Mouse (Mus musculus) ovary, adult 18-20 months (tissue): ENCODE measurements around the gene Rnf151.
"Not testable (repeated sequence)": the region's sequence is repeated elsewhere in the genome, so short reads cannot be mapped to it uniquely, and the experiment has no call there.

Experiments used
- DNase-seq: peaks from one replicate; pipeline ENCODE4 v3.0.0; 2022; ENCODE audit warnings: low spot score, mixed read lengths

Gene Rnf151

GRCm38 (mm10) chr17:24732233-24732935, 14.5 kb upstream of the Rnf151 start:
- DNase-seq, result no peak

GRCm38 (mm10) chr17:24730787-24731186, 12.9 kb upstream of the Rnf151 start:
- DNase-seq, result no peak

- DNase-seq, result no peak
These were observed 11.2 kb upstream of the Rnf151 start for GRCm38 (mm10) chr17:24729067-24729466.

DNA sequence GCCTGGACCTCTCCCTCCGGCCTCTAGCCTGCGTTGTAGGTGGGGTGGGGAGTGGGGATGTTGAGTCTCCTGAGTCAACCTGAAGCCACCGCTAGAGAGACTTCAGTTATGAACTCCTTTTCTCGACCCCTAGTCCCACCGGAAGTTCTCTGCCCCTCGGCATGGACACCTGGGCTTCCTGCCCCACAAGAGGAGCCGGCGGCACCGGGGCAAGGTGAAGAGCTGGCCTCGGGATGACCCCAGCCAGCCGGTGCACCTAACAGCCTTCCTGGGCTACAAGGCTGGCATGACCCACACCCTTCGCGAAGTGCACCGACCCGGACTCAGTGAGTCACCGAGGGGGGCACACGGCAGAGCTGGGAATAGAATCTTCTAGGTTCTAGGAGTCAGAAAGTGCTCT, 10.3 kb upstream of the Rnf151 start:
- DNase-seq, result no peak

DNA sequence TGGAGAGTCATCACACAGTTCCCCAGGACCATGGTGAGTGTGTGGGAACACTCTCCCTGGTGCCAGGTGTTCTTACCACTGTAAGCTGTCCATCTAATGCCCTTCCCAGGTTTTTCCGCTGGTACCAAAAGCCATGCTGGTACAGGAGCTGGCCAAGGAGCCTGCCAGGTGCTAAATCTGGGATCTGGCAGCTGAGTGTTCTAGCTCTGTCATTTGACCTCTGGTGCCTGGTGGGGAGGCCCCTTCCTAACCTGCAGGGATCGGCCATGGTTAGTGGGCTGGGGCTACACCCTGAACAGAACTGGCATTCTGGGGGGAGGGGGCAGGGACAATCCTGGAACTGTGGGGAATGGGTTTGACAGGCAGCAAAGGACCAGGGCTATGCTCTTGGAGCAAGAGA, 9.8 kb upstream of the Rnf151 start, which contains the start of gene Rpl3l:
Gene Rpl3l, plus strand, starts transcription at position 203 of the 400 bp plus-strand sequence.
- no peak for DNase-seq

- no peak for DNase-seq
These were observed 8.0 kb upstream of the Rnf151 start for GRCm38 (mm10) chr17:24725637-24726390.

DNA sequence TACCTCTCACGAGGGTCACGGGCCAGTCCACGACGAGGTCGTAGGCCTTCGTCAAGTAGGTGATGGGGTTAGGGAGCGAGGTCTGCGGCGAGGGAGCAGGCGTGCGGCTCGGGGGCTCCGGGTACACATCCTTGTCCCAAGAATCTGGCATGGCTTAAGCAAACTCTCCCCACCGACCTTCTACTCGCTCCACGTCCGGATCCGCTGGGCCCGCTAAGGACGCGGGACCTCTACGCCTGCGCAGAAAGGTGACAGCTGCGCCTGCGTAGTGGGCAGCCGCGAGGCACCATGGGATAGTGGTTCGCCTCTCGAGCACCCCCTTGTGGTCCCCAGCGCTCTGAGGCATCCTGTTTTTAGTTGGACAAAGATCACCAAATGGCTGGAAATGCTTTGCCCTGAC, 6.3 kb upstream of the Rnf151 start, which contains the start of gene Ndufb10:
Gene Ndufb10, minus strand, starts transcription at position 295 of the 400 bp plus-strand sequence.
- DNase-seq, result peak; percentile 88

DNA sequence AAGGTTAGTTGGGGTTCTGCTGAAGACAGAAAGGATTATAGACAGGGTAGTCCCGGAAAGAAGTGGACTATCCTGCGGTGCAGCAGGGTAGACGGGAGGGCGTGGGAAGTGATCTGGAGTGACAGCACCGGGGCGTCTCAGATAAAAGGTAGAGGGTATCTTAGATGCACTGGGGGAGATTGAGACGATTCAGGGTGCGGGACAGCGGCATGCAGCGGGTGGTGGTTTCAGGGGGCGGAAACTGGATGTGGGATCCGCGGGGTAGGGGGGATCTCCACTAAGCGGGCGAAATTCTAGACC, 6.0 kb upstream of the Rnf151 start:
- DNase-seq, result no peak

- no peak for DNase-seq
These were observed 5.4 kb upstream of the Rnf151 start for GRCm38 (mm10) chr17:24723122-24723880.

DNA sequence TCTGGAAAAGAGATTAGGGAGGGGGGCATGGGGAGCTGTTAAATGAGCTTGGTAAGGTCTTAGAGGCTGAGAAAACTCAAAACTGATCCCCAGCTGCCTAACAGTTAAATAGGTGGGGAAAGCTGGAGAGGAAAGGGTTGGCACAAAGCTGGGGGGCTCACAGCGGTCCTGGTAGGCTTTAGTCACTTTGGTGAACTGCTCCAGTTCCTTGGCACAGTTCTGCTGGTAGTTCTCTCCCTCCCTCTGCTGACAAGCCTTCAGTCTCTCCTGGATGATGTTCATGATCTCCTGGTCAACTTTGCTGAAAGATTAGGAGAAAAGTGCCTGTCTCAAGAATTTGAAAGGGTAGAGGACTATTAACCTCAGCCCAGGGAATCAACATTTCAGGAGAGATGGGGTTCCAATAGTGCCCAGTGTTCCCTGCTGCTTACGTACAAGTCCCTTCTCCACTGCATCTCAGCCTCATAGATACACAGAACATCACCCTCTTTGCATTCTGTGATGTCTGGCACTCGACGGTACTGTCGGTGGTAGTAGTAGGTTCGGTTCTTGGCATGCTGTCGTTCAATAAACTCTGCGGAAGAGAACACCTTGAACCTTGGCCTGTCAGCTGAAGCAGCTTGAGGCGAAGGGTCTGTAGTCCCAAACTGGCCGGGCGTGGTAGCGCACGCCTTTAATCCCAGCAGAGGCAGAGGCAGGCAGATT, 4.5 kb upstream of the Rnf151 start:
- DNase-seq, result no peak

DNA sequence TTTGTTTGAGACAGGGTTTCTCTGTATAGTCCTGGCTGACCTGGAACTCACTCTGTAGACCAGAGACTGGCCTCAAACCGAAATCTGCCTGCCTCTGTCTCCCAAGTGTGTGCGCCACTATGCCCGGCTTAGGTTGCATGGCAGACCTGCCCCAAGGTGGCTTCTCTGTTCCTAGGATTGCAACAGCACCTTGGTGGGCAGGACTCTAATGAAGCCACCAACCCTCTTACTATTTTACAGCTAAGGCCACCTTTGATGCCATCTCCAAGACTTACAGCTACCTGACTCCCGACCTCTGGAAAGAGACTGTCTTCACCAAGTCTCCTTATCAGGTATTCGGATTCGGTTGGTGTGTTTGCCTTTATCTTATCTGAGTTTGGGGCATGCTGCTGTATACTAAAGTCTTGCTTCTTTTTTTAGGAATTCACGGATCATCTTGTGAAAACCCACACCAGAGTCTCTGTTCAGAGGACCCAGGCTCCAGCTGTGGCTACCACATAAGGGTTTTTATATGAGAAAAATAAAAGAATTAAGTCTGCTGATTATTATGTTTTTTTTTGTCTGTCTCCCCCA, 3.6 kb upstream of the Rnf151 start:
- DNase-seq, result not testable (repeated sequence)

- DNase-seq, result not testable (repeated sequence)
These were observed 2.8 kb upstream of the Rnf151 start for GRCm38 (mm10) chr17:24720616-24721015.

GRCm38 (mm10) chr17:24719494-24720222, 1.8 kb upstream of the Rnf151 start:
- peak; percentile 98 for DNase-seq

DNA sequence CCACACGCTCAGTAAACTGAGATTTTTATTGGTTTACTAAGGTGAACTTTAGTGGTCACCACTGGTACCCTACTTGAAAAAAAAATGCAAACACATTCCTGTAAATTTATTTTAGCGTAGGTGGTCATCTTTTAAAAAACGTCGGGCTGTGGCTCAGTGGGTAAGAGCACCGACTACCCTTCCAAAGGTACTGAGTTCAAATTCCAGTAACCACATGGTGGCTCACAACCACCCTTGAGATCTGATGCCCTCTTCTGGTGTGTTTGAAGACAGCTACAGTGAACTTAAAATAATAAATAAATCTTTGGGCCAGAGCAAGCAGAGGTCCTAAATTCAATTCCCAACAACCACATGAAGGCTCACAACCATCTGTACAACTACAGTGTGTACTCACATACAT, 1.1 kb upstream of the Rnf151 start:
- DNase-seq, result not testable (repeated sequence)

GRCm38 (mm10) chr17:24716166-24716682, 1.6 kb downstream of the Rnf151 start:
- DNase-seq, result no peak

DNA sequence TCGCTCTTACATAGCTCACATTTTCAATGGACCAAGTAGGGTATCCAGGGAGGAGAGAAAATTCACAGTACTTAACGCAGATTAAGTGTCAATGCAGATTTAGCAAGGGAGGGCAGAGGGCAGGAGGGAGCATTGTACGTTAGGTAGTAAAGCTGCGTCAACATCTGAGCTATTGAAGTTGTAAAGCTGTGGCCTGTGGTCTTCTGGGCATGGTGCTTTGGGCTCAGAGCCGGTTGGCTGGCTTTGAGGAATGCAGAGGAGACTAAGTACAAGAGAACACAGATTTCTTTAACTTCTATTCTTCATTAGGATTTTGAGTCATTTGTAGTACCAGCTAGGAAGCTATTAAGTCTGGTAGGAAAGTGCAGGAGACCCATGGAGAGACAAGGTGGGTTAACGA, 2.3 kb downstream of the Rnf151 start:
- no peak for DNase-seq

DNA sequence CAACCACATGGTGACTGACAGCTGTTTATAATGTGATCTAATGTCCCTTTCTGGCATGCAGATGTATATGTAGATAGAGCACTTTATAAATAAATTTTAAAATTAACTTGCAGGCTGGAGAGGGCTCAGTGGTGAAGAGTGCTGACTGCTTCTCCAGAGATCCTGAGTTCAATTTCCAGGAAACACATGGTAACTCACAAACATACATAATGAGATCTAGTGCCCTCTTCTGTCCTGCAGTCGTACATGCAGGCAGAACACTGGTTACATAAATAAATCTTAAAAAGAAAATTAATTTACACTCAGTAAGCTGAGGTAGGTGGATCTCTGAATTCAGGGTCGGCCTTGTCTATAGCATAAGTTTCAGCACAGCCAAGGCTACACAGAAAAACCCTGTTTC, 9.2 kb downstream of the Rnf151 start:
- DNase-seq, result no peak

DNA sequence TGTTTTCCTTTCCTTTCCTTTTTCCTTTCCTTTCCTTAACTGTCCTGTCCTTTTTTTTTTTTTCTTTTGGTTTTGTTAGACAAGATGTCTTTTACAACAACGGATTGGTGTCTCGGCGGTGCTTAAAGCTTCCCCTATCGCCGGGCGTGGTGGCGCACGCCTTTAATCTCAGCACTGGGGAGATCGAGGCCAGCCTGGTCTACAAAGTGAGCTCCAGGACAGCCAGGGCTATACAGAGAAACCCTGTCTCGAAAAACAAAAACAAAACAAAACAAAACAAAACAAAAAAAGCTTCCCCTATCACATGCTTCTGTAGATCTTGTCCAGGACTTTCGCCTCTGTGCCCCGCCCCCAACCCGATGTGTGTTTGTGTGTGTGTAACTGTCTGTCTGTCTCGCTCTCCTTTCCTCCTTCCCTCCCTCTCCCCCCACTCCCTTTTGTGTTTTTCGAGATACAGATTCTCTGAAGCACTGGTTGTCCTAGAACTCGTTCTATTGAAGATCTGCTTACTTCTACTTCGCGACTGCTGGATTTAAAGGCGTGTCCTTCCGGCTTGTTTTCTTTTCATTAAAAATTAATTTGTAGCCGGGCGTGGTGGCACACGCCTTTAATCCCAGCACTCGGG, 9.9 kb downstream of the Rnf151 start:
- no peak for DNase-seq

- DNase-seq, result peak; percentile 82
These were observed 10.7 kb downstream of the Rnf151 start, which contains the start of gene Tbl3 for GRCm38 (mm10) chr17:24706982-24707800. Gene Tbl3, minus strand, starts transcription at chr17:24707660.
